Mouse (Mus musculus) ES-E14 (cell line): Measurements from ENCODE around the gene Egfem1.

ENCODE experiments used
- CHD2 ChIP-seq: IDR thresholded peaks from 2 replicates; pipeline ENCODE4 v1.6.1; 2014; ENCODE audit warnings: mild to moderate bottlenecking, low read depth, low read length, inconsistent platforms
- MAFK ChIP-seq: IDR thresholded peaks from 2 replicates; pipeline ENCODE4 v1.6.1; 2014; ENCODE audit warnings: mild to moderate bottlenecking, low read depth, low read length, inconsistent platforms; ENCODE audit not compliant: insufficient read depth
- ZC3H11A ChIP-seq: IDR thresholded peaks from 2 replicates; pipeline ENCODE4 v1.6.1; 2012; ENCODE audit warnings: low read depth, mild to moderate bottlenecking, inconsistent platforms, low read length, borderline replicate concordance

DNA sequence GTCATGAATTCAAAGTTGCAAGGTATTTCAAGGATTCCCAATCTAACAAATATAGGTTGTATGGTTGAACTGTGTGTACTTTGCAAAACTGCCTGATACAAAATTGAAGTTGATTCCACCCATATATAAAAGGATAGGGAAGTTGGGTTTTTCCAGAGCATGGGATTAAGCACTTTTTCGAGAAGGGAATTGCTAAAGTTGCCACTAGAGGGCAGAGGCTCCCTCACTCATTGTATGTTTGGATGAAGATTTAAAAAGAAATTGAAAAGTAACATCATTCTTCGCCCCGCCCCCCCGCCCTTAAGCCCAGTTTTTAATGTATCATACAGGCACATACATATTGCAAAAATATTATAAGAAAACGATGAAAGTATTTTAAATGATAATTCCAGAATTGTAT is 657.5 kb downstream of the Egfem1 start:
- peak; percentile 24; the same call in 1 of the 2 replicates for TF ChIP-seq ZC3H11A
- no peak for TF ChIP-seq MAFK
- no peak for TF ChIP-seq CHD2
